26 mouse cellular contexts compared by ENCODE assay signal in genomic region chr13:97631872-97632402, GRCm38 (mm10).
A peak's percentile ranks its signal among the peaks of the same experiment; 100 is the strongest.
DNase-seq lines count a peak whose midpoint lies in the region; ATAC-seq and TF ChIP-seq lines count a peak whose summit lies in the region.
"Had no signal": no experiment of that assay in that cellular context is flagged by ENCODE, and none has a peak within 500 bp of the region (broad histone marks: within the 10 kb centered on the region; RNA-seq: fewer than 3 reads in every experiment).

No protein-coding gene starts in this region.

- no peak overlapping the region for H3K4me3 ChIP-seq in heart, embryonic 11.5 days (ENCODE audit: low read depth, low read length)
- H3K4me3 ChIP-seq in cortical plate, adult 2 months (ENCODE audit: insufficient read depth, low read length) = no peak overlapping the region
- H3K4me3 ChIP-seq in hindbrain, postnatal 0 days (ENCODE audit: low read length) = no peak overlapping the region
- H3K4me3 ChIP-seq: embryonic facial prominence, embryonic 12.5 days; forebrain, embryonic 15.5 days; heart, embryonic 13.5 days; hindbrain, embryonic 13.5 days; midbrain, embryonic 12.5 days; neural tube, embryonic 15.5 days; stomach, embryonic 15.5 days had no signal

- H3K27ac ChIP-seq in heart, embryonic 11.5 days (ENCODE audit: low read depth, low read length) = no peak overlapping the region
- H3K27ac ChIP-seq in cortical plate, adult 2 months (ENCODE audit: insufficient read depth, low read length) = peak overlapping the region; percentile 95
- H3K27ac ChIP-seq in hindbrain, postnatal 0 days = no peak overlapping the region
- H3K27ac ChIP-seq: embryonic facial prominence, embryonic 12.5 days; forebrain, embryonic 15.5 days; heart, embryonic 13.5 days; hindbrain, embryonic 13.5 days; liver, embryonic 14.5 days; midbrain, embryonic 12.5 days; neural tube, embryonic 15.5 days; stomach, embryonic 15.5 days had no signal

- H3K27me3 ChIP-seq in heart, embryonic 11.5 days (ENCODE audit: control insufficient read depth, insufficient read depth, low read length) = no peaks in the 10 kb centered on the region
- no peaks in the 10 kb centered on the region for H3K27me3 ChIP-seq in hindbrain, postnatal 0 days (ENCODE audit: insufficient read depth, low read length)
- H3K27me3 ChIP-seq: CH12.LX; embryonic facial prominence, embryonic 12.5 days; forebrain, embryonic 15.5 days; heart, embryonic 13.5 days; hindbrain, embryonic 13.5 days; midbrain, embryonic 12.5 days; neural tube, embryonic 15.5 days; Patski; stomach, embryonic 15.5 days had no signal

- TF ChIP-seq POLR2A in cortical plate, adult 2 months (IDR thresholded peaks at IDR 0.05; ENCODE audit: extremely low read depth, insufficient read depth, low read length) = peak; percentile 28; the same call in 1 of the 2 replicates

- peaks cover 8% of the 10 kb centered on the region for H3K4me1 ChIP-seq in heart, embryonic 11.5 days (ENCODE audit: control insufficient read depth, insufficient read depth, low read length)
- H3K4me1 ChIP-seq in cortical plate, adult 2 months (ENCODE audit: control insufficient read depth, insufficient read depth, low read length) = peaks cover 25% of the 10 kb centered on the region
- H3K4me1 ChIP-seq in hindbrain, postnatal 0 days (ENCODE audit: insufficient read depth, low read length) = no peaks in the 10 kb centered on the region
- H3K4me1 ChIP-seq: midbrain, embryonic 12.5 days; neural tube, embryonic 15.5 days; stomach, embryonic 15.5 days had no signal

- no peak for TF ChIP-seq CTCF in cortical plate, adult 2 months (IDR thresholded peaks at IDR 0.05; ENCODE audit: extremely low read depth, insufficient read depth, low read length)
- TF ChIP-seq CTCF in hindbrain, postnatal 0 days (IDR thresholded peaks at IDR 0.05; ENCODE audit: low read depth) = no peak

- intact Hi-C loops in left cerebral cortex, postnatal 14 days (cut with DNase I) = loop anchor here (5.0 to 10.0 kb wide), 3 partner anchors 75 to 390 kb away; partner anchors contain the start of gene Enc1
- intact Hi-C loops in left cerebral cortex, postnatal 25 days (cut with DNase I) = loop anchor here (2.0 to 5.0 kb wide), 7 partner anchors 75 to 391 kb away; partner anchors contain the start of gene Enc1

- 76% methylated on average over 13 of the region's 13 CpGs for WGBS in heart, embryonic 11.5 days (ENCODE audit: insufficient replicate concordance)
- WGBS in hindbrain, postnatal 0 days = 85% methylated on average over 13 of the region's 13 CpGs

- H3K4me2 ChIP-seq in heart, embryonic 11.5 days = no peak overlapping the region
- H3K4me2 ChIP-seq in hindbrain, postnatal 0 days (ENCODE audit: low read depth, low read length) = no peak overlapping the region
- H3K4me2 ChIP-seq: embryonic facial prominence, embryonic 12.5 days; forebrain, embryonic 15.5 days; heart, embryonic 13.5 days; hindbrain, embryonic 13.5 days; lung, embryonic 14.5 days; midbrain, embryonic 12.5 days; neural tube, embryonic 15.5 days; stomach, embryonic 15.5 days had no signal

- peak; percentile 85 for DNase-seq in heart, adult 11 months
- DNase-seq in left cerebral cortex, postnatal 14 days (ENCODE audit: low spot score in 2 of 2) = peak; percentile 50 to 85
- DNase-seq in left cerebral cortex, adult 11 months (ENCODE audit: low spot score) = no peak
- peak; percentile 64 to 91 for DNase-seq in left cerebral cortex, postnatal 25 days (ENCODE audit: low spot score in 2 of 2)
- no peak for DNase-seq in kidney, postnatal 10 days
- DNase-seq in hindbrain, postnatal 0 days (ENCODE audit: low spot score) = no peak
- DNase-seq: B cell, adult 2 months; cerebellum, adult 11-12 months; cerebellum, postnatal 10 days; kidney, adult 8-10 months; kidney, postnatal 14 days; lung, embryonic 14.5 days had no signal

- H3K36me3 ChIP-seq in heart, embryonic 11.5 days (ENCODE audit: control insufficient read depth, insufficient read depth, low read length) = no peaks in the 10 kb centered on the region
- H3K36me3 ChIP-seq in hindbrain, postnatal 0 days (ENCODE audit: insufficient read depth, low read length) = no peaks in the 10 kb centered on the region
- H3K36me3 ChIP-seq: embryonic facial prominence, embryonic 12.5 days; forebrain, embryonic 15.5 days; G1E; heart, embryonic 13.5 days; hindbrain, embryonic 13.5 days; midbrain, embryonic 12.5 days; neural tube, embryonic 15.5 days; stomach, embryonic 15.5 days had no signal

- H3K9me3 ChIP-seq in heart, embryonic 11.5 days (replicated peaks; ENCODE audit: control insufficient read depth, low read length) = no peaks in the 10 kb centered on the region
- no peaks in the 10 kb centered on the region for H3K9me3 ChIP-seq in hindbrain, postnatal 0 days (ENCODE audit: low read length)
- H3K9me3 ChIP-seq: embryonic facial prominence, embryonic 12.5 days; forebrain, embryonic 15.5 days; G1E; heart, embryonic 13.5 days; hindbrain, embryonic 13.5 days; midbrain, embryonic 12.5 days; neural tube, embryonic 15.5 days; stomach, embryonic 15.5 days had no signal

- no peak for ATAC-seq in heart, embryonic 11.5 days (replicated peaks; ENCODE audit: insufficient number of reproducible peaks, low FRiP score, low TSS enrichment)
- ATAC-seq in hindbrain, postnatal 0 days = no peak
- ATAC-seq: forebrain, embryonic 15.5 days; inflammation-experienced regulatory T-cells, adult 6 months; Patski had no signal

- no peak overlapping the region for H3K9ac ChIP-seq in heart, embryonic 11.5 days (ENCODE audit: low read depth, low read length)
- no peak overlapping the region for H3K9ac ChIP-seq in hindbrain, postnatal 0 days (replicated peaks; ENCODE audit: low read length)
- H3K9ac ChIP-seq: embryonic facial prominence, embryonic 12.5 days; forebrain, embryonic 15.5 days; heart, embryonic 13.5 days; hindbrain, embryonic 13.5 days; liver, embryonic 14.5 days; lung, embryonic 14.5 days; midbrain, embryonic 12.5 days; neural tube, embryonic 15.5 days; stomach, embryonic 15.5 days had no signal

Comparison
In these comparisons a context has a peak if more than half of its experiments do, and no peak if none do; other contexts are left out.
1. DNase-seq: peak in heart, adult 11 months (single experiment), left cerebral cortex, postnatal 14 days (2 of 2) and left cerebral cortex, postnatal 25 days (2 of 2); none in left cerebral cortex, adult 11 months (single experiment), kidney, postnatal 10 days (single experiment) and hindbrain, postnatal 0 days (single experiment).